In the genomic region with DNA sequence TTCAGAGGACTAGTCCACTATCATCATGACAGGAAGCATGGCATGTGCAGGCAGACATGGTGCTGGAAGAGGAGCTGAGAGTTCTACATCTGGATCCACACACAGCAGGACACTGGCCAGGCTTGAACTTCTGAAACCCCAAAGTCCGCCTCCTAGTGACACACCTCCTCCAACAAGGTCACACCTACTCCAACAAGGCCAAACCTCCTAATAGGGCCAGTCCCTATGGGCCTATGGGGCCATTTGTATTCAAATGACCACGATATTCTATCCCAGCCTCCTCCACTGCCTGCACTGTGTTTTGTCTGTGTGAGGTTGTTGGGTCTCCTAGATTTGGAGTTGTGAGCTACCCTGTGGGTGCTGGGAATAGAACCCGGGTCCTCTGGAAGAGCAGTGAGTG, we compare ENCODE assay signal across 7 mouse cellular contexts. TPM values are rescaled to one million over a fixed set of nuclear protein-coding genes. Genes with fewer than 3 reads are reported as not detected.
DNase-seq lines count a peak whose midpoint lies in the region; ATAC-seq and TF ChIP-seq lines count a peak whose summit lies in the region.

No protein-coding gene starts in this region.

- peak overlapping the region; percentile 84 for H3K4me3 ChIP-seq in lung, embryonic 16.5 days (ENCODE audit: low read length)
- H3K4me3 ChIP-seq in forebrain, embryonic 10.5 days, result peak overlapping the region; percentile 99
- H3K4me3 ChIP-seq in limb, embryonic 13.5 days, result peak overlapping the region; percentile 95
- H3K4me3 ChIP-seq in stomach, embryonic 16.5 days (replicated peaks; ENCODE audit: low read length), result peak overlapping the region; percentile 100; the same call in 1 of the 2 replicates
- no peak overlapping the region for H3K4me3 ChIP-seq in lung, postnatal 0 days (ENCODE audit: low read depth, low read length)

- no peak overlapping the region for H3K9ac ChIP-seq in lung, embryonic 16.5 days (ENCODE audit: low read length)
- H3K9ac ChIP-seq in limb, embryonic 13.5 days, result no peak overlapping the region
- H3K9ac ChIP-seq in stomach, embryonic 16.5 days (ENCODE audit: low read length), result no peak overlapping the region
- H3K9ac ChIP-seq in lung, postnatal 0 days (replicated peaks; ENCODE audit: low read depth), result no peak overlapping the region

- no peak for TF ChIP-seq EP300 in lung, postnatal 0 days (IDR thresholded peaks at IDR 0.05)

- no peak for DNase-seq in lung, postnatal 4 days
- DNase-seq in forebrain, embryonic 10.5 days (ENCODE audit: extremely low spot score, low spot score), result no peak
- DNase-seq in ovary, postnatal 36 days (ENCODE audit: low spot score), result no peak
- DNase-seq in lung, postnatal 0 days (ENCODE audit: low spot score), result no peak

- H3K9me3 ChIP-seq in lung, embryonic 16.5 days (ENCODE audit: control insufficient read depth, low read length), result peaks cover 3% of the 10 kb centered on the region; the same call in 1 of the 2 replicates
- peaks cover 6% of the 10 kb centered on the region; the same call in 1 of the 2 replicates for H3K9me3 ChIP-seq in forebrain, embryonic 10.5 days
- peaks cover 6% of the 10 kb centered on the region; the same call in 1 of the 2 replicates for H3K9me3 ChIP-seq in limb, embryonic 13.5 days
- 0 out of 2 replicates have a peak, but pooled peaks cover 3% of the 10 kb centered on the region for H3K9me3 ChIP-seq in stomach, embryonic 16.5 days (replicated peaks; ENCODE audit: control insufficient read depth, low read length)
- H3K9me3 ChIP-seq in lung, postnatal 0 days (ENCODE audit: low read length), result no peaks in the 10 kb centered on the region

- H3K4me2 ChIP-seq in lung, embryonic 16.5 days (ENCODE audit: low read depth, low read length), result peak overlapping the region; percentile 42
- peak overlapping the region; percentile 80 for H3K4me2 ChIP-seq in limb, embryonic 13.5 days (replicated peaks)
- H3K4me2 ChIP-seq in stomach, embryonic 16.5 days (ENCODE audit: low read depth, low read length), result peak overlapping the region; percentile 51
- H3K4me2 ChIP-seq in lung, postnatal 0 days (replicated peaks; ENCODE audit: low read depth, low read length), result no peak overlapping the region; the same call in 1 of the 2 replicates

- TF ChIP-seq CTCF in lung, postnatal 0 days (IDR thresholded peaks at IDR 0.05), result no peak

- H3K27me3 ChIP-seq in lung, embryonic 16.5 days (ENCODE audit: control insufficient read depth, insufficient read depth, low read depth, low read length), result peaks cover 2% of the 10 kb centered on the region; the same call in 1 of the 2 replicates
- peaks cover 10% of the 10 kb centered on the region; the same call in 1 of the 2 replicates for H3K27me3 ChIP-seq in forebrain, embryonic 10.5 days (ENCODE audit: poor library complexity, severe bottlenecking)
- H3K27me3 ChIP-seq in limb, embryonic 13.5 days, result peaks cover 4% of the 10 kb centered on the region; the same call in 1 of the 2 replicates
- peaks cover 6% of the 10 kb centered on the region; the same call in 1 of the 2 replicates for H3K27me3 ChIP-seq in stomach, embryonic 16.5 days (ENCODE audit: control insufficient read depth, insufficient read depth, low read length)
- no peaks in the 10 kb centered on the region for H3K27me3 ChIP-seq in lung, postnatal 0 days (replicated peaks; ENCODE audit: insufficient read depth, low read length)

- peak; percentile 13; the same call in 1 of the 2 replicates for ATAC-seq in lung, embryonic 16.5 days (ENCODE audit: low read depth)
- peak; percentile 12; the same call in 1 of the 2 replicates for ATAC-seq in limb, embryonic 13.5 days (ENCODE audit: low FRiP score, low read depth)
- no peak for ATAC-seq in stomach, embryonic 16.5 days (ENCODE audit: insufficient read depth, low FRiP score)
- no peak for ATAC-seq in lung, postnatal 0 days

- 86% methylated on average over 3 of the region's 3 CpGs for WGBS in lung, embryonic 16.5 days
- 76% methylated on average over 3 of the region's 3 CpGs for WGBS in forebrain, embryonic 10.5 days
- WGBS in limb, embryonic 13.5 days, result 81% methylated on average over 3 of the region's 3 CpGs
- 85% methylated on average over 3 of the region's 3 CpGs for WGBS in stomach, embryonic 16.5 days
- 91% methylated on average over 3 of the region's 3 CpGs for WGBS in lung, postnatal 0 days

- H3K36me3 ChIP-seq in lung, embryonic 16.5 days (ENCODE audit: control insufficient read depth, insufficient read depth, low read length), result peaks cover 21% of the 10 kb centered on the region
- peaks cover 31% of the 10 kb centered on the region for H3K36me3 ChIP-seq in forebrain, embryonic 10.5 days (replicated peaks)
- H3K36me3 ChIP-seq in limb, embryonic 13.5 days, result peaks cover 27% of the 10 kb centered on the region
- H3K36me3 ChIP-seq in stomach, embryonic 16.5 days (ENCODE audit: control insufficient read depth, insufficient read depth, low read length), result peaks cover 21% of the 10 kb centered on the region
- H3K36me3 ChIP-seq in lung, postnatal 0 days (ENCODE audit: insufficient read depth, low read length), result peaks cover 16% of the 10 kb centered on the region; the same call in 1 of the 2 replicates

- H3K4me1 ChIP-seq in lung, embryonic 16.5 days (replicated peaks; ENCODE audit: control insufficient read depth, insufficient read depth, low read length), result peaks cover 6% of the 10 kb centered on the region
- H3K4me1 ChIP-seq in forebrain, embryonic 10.5 days, result peaks cover 13% of the 10 kb centered on the region
- peaks cover 7% of the 10 kb centered on the region for H3K4me1 ChIP-seq in limb, embryonic 13.5 days
- peaks cover 4% of the 10 kb centered on the region; the same call in 1 of the 2 replicates for H3K4me1 ChIP-seq in stomach, embryonic 16.5 days (ENCODE audit: control insufficient read depth, insufficient read depth, low read length)
- H3K4me1 ChIP-seq in lung, postnatal 0 days (ENCODE audit: insufficient read depth, low read depth, low read length), result peaks cover 5% of the 10 kb centered on the region; the same call in 1 of the 2 replicates

- H3K27ac ChIP-seq in lung, embryonic 16.5 days (ENCODE audit: low read length), result no peak overlapping the region
- peak overlapping the region; percentile 88 for H3K27ac ChIP-seq in forebrain, embryonic 10.5 days
- no peak overlapping the region for H3K27ac ChIP-seq in limb, embryonic 13.5 days
- no peak overlapping the region for H3K27ac ChIP-seq in stomach, embryonic 16.5 days (ENCODE audit: low read length)
- no peak overlapping the region for H3K27ac ChIP-seq in lung, postnatal 0 days (ENCODE audit: low read length)

RNA-seq across cellular contexts. Expression of a gene that starts 0.7 kb away (rescaled TPM):
- 352 and 375 TPM in 2 replicates for polyA plus RNA-seq in lung, embryonic 16.5 days (2015; fragmentation: Nextera tagmentation; extraction: Ambion mirVana)
- 246 and 255 TPM in 2 replicates for polyA plus RNA-seq in forebrain, embryonic 10.5 days (2016; fragmentation: Nextera tagmentation; extraction: Ambion mirVana)
- polyA plus RNA-seq in limb, embryonic 13.5 days (2015; fragmentation: Nextera tagmentation; extraction: Ambion mirVana), result 344 and 356 TPM in 2 replicates
- 292 and 307 TPM in 2 replicates for polyA plus RNA-seq in stomach, embryonic 16.5 days (2015; fragmentation: Nextera tagmentation; extraction: Ambion mirVana)
- polyA plus RNA-seq in lung, postnatal 0 days (2015; fragmentation: Nextera tagmentation; extraction: Ambion mirVana), result 313 and 315 TPM in 2 replicates

RNA-seq across cellular contexts. Expression of a gene that starts 51.1 kb away (rescaled TPM):
- 12.1 and 12.3 TPM in 2 replicates for polyA plus RNA-seq in lung, embryonic 16.5 days (2015; fragmentation: Nextera tagmentation; extraction: Ambion mirVana)
- 9.2 and 10.2 TPM in 2 replicates for polyA plus RNA-seq in forebrain, embryonic 10.5 days (2016; fragmentation: Nextera tagmentation; extraction: Ambion mirVana)
- polyA plus RNA-seq in limb, embryonic 13.5 days (2015; fragmentation: Nextera tagmentation; extraction: Ambion mirVana), result 9.6 and 11.4 TPM in 2 replicates
- 12.5 and 13.5 TPM in 2 replicates for polyA plus RNA-seq in stomach, embryonic 16.5 days (2015; fragmentation: Nextera tagmentation; extraction: Ambion mirVana)
- polyA plus RNA-seq in lung, postnatal 0 days (2015; fragmentation: Nextera tagmentation; extraction: Ambion mirVana), result 18.3 and 19.1 TPM in 2 replicates

Comparison
In these comparisons a context has a peak if more than half of its experiments do, and no peak if none do; other contexts are left out.
1. ATAC-seq: peak in lung, embryonic 16.5 days (single experiment) and limb, embryonic 13.5 days (single experiment); none in stomach, embryonic 16.5 days (single experiment) and lung, postnatal 0 days (single experiment).